Mouse (Mus musculus): ENCODE data around the gene Ap5s1.
"Not testable (repeated sequence)": the region's sequence is repeated elsewhere in the genome, so short reads cannot be mapped to it uniquely, and the experiment has no call there.

The Ap5s1 gene

DNA sequence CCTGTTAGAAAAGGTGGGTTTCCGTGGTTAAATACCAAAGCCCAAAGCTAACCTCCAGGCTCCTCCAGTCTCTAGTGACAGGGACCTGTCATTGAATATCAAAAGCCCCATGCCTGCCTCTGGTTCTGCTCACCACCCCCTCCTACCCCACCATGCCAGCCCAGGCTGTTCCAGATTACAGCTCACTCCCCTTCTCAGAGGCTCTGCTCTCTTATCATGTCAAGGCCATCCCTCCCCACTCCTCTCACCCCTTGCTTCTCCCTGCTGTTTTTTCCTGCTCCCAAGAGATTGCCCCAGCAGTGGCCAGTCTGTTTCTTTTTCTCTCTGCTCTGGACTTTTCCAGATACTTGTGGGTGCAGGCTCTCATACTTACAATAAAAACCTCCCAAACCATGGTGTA lies 16.7 kb downstream of the Ap5s1 start:
- DNase-seq, result no peak

DNA sequence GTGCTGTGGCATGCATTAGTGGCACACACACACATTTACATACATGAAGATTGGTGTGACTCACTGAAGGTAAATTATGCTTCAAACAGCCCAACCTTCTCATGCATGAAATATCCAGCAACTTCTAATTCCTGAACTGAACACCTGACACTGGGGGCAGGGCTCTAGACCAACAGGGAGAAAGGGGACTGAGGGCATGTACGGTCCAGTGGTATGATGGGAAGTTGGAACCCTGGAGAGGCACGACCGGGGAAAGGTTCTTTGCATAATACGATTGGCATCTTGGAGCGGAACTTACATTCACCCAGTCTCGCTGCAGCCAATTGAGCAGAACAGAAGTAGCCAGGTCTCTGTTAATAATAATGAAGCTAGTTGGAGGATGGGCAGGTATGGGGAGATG lies 18.3 kb downstream of the Ap5s1 start:
- DNase-seq, result no peak

DNA sequence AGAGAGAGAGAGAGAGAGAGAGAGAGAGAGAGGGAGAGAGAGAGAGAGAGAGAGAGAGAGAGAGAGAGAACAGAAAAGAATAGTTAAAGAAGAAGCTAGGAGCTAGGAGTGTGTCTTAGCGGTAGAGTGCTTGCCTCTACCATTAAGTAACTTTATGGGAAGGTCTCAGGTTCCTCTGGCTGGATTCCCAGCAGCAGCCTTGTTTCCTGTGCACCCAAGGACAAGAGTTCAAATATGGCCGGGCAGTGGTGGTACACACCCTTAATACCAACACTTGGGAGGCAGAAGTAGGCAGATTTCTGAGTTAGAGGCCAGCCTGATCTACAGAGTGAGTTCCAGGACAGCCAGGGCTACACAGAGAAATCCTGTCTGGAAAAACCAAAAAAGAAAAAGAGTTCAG lies 19.8 kb downstream of the Ap5s1 start:
- DNase-seq, result not testable (repeated sequence)

DNA sequence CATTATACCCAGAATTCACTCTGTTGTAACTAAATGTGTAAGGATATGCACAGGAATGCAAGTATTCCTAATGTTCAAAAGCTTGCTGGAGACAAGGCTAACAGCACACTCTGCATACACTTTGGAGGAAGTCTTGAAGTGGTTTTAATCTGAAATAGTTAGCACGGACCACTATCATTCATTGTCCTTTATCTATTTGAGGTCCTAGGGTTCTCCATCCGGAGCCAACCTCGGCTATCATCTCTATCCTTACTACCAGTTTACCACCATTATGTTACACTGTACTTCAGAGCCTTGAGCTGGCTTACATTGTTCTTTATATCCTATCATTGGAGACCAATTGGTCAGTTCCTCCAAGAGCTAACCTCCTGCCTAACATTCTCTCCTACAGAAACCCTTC lies 20.4 kb downstream of the Ap5s1 start:
- no peak for DNase-seq

DNA sequence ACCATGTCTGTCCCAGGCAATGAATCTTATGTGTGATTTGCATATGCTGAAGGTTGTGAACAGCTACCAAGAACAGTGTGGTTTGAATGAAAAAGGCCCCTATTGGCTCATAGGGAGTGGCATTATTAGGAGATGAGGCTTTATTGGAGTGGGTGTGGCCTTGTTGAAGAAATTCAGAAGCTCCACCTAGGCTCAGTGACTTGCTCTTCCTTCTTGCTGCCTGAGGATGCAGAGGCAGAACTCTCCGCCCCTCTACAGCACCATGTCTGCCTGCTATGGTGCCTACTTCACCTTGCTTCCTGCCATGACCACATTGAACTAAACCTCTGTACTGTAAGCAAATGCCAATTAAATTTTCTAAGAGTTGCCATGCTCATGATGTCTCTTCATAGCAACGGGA lies 25.7 kb downstream of the Ap5s1 start:
- no peak for DNase-seq

DNA sequence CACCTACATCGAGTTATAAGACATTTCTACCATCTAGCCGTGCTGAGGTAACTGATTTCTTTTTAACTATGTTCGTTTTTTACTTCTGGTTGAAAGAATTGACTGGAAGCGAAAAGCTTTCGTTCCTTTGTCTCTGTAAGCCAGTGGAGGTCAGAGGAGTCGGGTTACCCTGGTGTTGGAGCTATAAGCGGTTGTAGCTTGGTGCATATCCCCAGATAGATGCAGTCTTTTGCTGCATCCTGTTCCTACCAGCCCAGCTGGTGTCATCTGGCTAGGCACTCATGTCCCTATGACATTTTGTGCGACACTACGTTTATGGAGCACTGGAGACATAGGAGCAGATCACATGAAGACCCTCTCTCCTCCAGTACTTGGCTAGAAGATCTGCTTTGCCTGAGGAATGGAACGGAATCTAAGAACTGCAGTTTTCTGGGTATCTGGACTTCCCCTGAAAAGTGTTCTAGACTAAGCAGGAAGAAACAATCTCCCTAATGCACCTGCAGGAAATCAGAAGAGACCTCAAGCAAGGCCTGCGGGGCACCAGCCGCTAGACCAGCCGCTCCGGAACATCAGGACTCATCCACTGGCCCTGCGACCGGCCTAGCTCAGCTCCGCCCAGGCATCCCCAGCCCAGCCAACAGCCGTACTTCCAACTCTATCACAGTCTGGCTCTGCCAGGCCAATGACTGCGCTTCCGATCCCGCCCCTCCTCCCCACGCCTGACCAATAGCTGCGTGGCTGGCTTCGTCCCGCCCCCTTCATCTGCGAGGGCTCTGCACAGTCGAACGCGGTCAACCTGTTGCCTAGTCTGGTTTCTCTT lies 26.6 kb downstream of the Ap5s1 start, which contains the start of gene Mavs:
Gene Mavs, plus strand, starts transcription at position 757 of the 820 bp plus-strand sequence.
- peak; percentile 97 for DNase-seq

DNA sequence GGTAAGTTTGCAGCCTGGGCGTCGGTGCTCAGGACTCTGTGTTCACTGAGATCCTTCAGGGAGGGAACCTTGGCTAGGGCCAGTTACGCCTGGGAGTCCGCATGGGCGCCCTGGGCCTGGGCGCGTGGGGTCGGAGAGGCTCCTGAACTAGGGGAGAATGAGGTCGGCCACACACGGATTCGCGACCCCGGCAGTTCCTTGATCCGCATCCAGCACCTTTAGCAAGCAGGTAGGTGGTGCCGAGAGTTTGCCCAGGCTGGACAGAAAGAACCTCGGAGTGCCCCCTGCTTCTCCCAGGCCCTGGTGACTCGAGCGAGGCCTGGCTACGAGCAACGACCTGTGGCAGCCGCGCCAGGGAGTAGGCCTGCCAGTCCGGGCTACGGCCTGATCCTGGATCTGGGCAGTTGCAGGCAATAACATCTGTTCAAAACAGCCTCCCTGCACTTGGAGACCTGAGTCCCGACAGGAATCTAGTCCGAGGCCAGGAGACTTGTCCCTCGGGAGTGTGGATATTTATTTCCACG lies 27.3 kb downstream of the Ap5s1 start:
- DNase-seq, result no peak

DNA sequence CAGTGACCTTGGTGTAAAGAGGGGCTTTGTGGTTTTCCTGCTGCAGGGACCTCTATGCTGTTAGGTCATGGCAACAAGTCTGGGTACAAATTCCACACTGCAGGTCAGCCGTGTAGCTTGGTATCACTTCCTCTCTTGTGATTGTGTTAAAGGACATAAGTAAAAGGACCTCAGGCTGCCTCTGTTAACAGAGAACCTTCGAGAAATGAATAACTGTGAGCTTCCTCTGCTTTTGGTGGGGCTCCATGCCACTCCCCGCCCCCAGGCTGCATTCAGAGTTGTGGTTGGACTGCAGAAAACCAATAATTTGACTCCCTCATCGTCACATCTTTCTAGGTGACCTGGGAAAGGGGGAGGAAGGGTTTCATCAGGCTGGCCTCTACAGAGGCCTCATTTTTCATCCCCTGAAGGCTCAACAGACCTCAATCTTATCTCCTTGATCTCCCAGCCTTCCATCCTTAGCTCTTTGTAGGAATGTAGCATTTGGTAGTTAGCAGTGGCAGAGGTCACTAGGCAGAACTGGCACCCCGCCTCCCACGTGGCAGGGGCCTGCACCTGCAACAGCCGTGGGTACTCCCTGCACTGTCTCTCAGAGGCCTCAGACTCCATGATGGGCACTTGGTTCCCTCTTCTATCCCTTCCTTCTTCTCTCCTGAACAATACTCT lies 28.2 kb downstream of the Ap5s1 start:
- DNase-seq, result no peak

DNA sequence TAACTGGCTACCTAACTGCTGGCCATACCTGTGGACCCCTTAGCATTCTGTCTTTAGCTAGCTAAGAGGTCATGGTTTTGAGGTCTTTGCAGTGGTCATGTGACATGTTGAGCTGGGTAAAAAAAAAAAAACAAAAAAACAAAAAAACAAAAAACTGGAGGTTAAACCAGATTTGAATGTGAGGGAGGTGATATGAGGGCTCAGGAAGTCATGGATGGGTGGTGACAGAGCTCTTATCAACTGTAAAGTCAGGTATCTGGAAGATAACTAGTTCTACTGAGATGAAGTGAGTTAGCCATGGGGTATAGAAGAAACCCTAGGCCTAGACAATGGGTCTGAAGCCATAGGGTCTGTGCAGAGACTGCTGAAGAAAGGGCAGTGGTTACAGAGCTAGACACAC lies 35.3 kb downstream of the Ap5s1 start:
- no peak for DNase-seq

DNA sequence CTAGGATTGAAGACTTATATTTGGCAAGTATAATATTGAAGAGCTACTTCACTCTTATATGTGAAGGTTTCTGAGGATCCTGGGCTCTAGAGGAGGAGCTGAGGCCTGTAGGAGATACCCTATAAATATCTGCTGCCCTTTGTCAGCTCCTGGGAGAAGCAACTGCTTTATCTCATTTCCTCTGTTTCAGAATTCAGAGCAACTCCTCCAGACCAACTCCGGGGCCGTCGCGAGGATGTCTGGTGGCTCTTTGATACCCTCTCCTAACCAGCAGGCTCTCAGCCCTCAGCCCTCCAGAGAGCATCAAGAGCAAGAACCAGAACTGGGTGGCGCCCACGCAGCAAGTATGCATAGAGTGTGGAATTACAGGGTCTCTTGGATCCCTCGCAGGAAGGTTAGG lies 36.1 kb downstream of the Ap5s1 start:
- DNase-seq, result no peak

DNA sequence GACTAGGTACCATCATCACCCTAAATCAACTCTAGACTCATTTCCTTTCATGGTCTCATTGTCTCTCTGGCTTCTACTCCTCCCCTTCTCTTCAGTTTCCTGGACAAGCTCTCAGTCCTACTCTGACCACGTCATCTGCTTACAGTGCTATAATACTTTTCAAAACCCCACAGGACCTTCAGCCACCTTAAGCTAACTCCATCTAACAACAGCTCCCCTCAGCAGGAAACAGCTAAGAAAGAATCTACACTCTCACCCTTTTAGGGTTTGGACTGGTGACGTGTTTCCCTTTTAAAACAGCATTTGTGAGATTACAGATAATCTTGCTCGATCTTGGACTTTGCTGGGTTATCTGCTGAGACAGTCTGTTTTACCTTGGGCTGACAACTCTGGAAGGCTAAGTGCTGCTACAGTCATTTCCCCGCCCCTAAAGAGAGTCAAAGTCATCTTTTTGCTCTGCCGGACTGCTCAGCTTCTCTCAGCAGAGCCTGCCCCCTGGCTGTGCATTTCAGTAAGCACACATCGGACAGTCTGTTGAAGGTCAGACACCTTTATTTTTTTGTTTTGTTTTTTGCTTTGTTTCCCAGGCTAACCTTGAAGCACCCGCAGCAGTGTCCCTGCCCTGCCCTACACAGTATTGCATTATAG lies 46.9 kb downstream of the Ap5s1 start:
- DNase-seq, result peak; percentile 73

DNA sequence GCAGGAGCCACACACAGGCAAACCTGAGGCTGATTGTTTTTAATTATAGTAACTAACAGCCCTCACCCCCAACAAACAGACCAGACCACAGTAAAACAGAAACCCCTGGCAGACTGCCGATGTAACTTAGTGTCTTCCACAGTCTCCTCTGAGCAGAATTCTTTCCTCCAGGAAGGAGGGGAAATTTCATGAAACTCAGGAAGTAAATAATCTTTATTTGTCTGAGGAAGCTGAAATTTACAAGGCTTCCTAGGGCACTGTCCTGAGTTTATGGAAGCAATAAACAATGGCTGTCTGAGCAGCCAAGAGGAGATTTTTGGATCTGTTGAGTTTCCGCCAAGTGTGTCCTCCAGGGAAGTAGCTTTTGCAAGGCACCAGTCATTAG lies 47.4 kb downstream of the Ap5s1 start:
- no peak for DNase-seq

DNA sequence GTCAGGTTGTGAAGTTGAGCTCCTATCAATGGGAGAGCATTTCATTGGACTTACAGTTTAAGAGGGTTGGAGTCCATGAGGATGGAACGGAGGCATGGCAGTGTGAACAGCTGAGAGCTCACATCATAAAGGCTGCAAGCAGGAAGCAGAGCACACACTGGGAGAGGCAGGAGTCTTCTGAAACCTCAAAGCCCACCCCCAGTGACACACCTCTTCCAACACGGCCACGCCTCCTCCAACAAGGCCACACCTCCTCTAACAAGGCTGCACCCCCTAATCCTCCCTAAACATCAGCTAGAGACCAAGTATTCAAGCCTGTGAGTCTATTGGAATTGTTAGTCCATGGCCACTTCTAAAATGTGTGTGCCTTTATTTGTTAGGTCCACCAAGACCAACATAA lies 48.9 kb downstream of the Ap5s1 start:
- DNase-seq, result peak; percentile 19

DNA sequence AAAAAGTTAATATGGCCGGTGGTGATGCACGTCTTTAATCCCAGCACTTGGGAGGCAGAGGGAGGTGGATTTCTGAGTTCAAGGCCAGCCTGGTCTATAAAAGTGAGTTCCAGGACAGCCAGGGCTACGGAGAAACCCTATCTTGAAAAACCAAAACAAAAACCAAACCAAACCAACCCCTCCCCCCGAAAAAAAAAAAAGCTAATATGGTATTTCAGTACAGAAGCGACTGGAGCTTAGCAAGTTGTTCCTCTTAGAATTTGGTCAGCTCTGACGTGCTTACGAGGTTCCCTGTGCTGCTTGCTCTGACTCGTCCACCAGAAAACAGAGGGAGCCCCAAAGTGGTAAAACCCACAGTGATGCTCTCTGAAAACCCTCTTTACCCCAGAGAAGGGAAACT lies 51.8 kb downstream of the Ap5s1 start:
- no peak for DNase-seq

DNA sequence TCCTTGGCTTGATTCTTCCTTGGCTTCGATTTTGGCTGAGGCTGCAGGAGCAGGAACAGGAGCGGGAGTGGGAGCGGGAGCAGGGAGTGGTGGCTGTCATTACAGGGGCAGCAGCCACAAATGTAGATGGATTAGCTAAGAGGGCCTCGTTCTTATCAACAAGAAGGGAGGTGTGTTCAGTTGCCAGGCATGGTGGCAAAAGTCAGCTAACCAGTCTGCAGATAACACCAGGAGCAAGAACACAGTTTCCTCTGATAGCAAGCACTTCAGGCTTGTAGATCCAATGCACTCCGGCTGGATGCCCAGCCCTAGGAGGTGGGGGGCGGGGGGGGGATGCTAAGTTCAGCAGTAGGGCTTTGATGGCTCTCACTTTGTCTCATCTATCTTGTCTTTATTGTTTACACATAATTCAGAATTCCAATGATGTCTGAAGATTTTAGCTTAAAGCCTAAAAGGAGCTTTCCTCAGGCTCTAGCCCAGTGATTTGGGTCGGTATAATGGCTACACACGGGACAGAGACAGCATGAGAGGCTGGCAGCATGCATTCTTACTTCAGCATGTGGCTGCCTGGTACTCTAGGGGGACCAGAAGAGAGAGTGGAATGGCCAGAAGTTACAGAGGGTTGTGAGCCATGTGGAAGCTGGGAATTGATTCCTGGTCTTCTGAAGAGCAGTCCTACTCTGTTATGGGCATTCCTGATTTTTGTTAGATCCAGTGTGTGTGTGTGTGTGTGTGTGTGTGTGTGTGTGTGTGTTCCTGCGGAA lies 53.8 kb downstream of the Ap5s1 start:
- no peak for DNase-seq

DNA sequence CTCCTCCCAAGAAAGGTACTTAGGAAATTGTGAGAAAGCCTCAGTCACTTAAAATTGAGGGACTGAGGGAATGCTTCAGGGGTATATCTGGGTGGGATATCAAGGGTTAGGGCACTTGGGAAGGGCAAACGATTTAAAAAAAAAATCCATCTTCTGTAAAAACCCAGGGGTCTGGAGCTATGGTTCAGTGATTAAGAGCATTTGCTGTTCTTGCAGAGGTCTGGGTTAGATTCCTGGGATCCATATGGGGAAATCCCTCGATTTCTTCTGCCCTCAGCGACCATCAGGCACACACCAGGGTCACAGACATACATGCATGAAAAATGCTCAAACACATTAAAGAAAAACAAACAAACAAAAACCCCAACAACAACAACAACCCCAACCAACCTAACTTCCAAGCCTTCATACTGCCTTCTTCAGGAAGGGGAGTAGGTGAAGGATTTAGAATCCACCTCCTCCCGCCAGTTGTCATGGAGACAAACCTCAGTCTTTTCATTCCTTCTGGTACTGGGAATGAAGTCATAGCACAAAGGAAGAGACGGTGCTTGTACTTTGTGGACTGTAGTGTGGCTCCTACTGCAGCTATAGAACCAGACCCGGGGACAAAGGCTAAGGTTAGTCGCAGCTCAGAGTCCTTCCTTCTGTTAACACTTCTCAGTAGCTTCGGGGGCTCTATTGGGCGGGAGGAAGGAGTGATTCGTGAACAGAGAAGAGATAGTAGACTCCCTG lies 54.8 kb downstream of the Ap5s1 start:
- DNase-seq, result no peak

DNA sequence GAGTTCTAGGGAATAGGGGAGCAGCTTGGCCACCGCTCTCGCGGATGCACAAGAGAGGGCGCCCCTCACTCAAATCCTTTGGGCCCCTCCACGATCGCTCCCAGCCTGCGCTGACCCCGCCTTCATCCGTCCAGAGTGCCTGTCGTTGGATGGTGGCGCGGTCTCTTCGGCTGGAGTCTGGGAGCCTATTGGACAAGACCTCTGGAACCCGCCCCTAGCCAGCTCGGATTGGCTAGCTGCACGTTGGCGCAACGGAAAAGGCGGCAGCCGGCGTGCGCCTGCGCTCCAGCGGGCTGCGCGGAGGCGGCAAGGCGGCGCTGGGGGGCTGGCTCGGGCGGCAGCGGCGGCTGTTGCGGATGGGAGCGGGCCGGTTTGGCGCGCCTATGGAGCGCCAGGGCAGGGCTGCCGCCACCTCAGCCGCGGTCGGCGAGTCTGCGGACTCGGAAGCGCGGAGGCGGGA lies 55.4 kb downstream of the Ap5s1 start, which contains the start of gene Pank2:
Gene Pank2, plus strand, starts transcription at position 283 of the 460 bp plus-strand sequence.
- DNase-seq, result peak; percentile 99

Data from retina, postnatal 1 day (tissue).